Mouse (Mus musculus) erythroblast, embryonic 14.5 days (primary cell): ENCODE data around the gene Zfp771. TPM values are rescaled to one million over a fixed set of nuclear protein-coding genes. Genes with fewer than 3 reads are reported as not detected.

Source experiments
- H3K27me3 ChIP-seq: 2 replicates; pipeline ENCODE4 v1.6.1; 2012; ENCODE audit warnings: inconsistent platforms; ENCODE audit not compliant: control insufficient read depth
- H3K36me3 ChIP-seq: 2 replicates; pipeline ENCODE4 v1.6.1; 2012; ENCODE audit warnings: mild to moderate bottlenecking, inconsistent platforms; ENCODE audit not compliant: control insufficient read depth
- H3K4me1 ChIP-seq: 2 replicates; pipeline ENCODE4 v1.6.1; 2012; ENCODE audit warnings: inconsistent platforms; ENCODE audit not compliant: control insufficient read depth
- H3K4me3 ChIP-seq: replicated peaks from 2 replicates; pipeline ENCODE3; 2012; ENCODE audit warnings: moderate library complexity, mild to moderate bottlenecking, inconsistent platforms
- H3K9me3 ChIP-seq: 2 replicates; pipeline ENCODE4 v1.6.1; 2012; ENCODE audit warnings: low read length, inconsistent platforms, mixed read lengths; ENCODE audit not compliant: control insufficient read depth
- GATA1 ChIP-seq: IDR thresholded peaks from 2 replicates; pipeline ENCODE4 v1.6.1; 2012; ENCODE audit warnings: low read length, inconsistent platforms, mixed read lengths
- TAL1 ChIP-seq: IDR thresholded peaks from 3 replicates; pipeline ENCODE4 v1.6.1; 2012; ENCODE audit warnings: low read length, inconsistent platforms, mixed read lengths
- polyA plus RNA-seq: library from polyadenylated mRNA; stranded (reverse); fragments of >175 nt; gene quantifications from 2 replicates; pipeline ENCODE4 v1.2.3, GENCODE M21; 2012

Zfp771 gene
- polyA plus RNA-seq, 1 experiment: 4.8 TPM

DNA sequence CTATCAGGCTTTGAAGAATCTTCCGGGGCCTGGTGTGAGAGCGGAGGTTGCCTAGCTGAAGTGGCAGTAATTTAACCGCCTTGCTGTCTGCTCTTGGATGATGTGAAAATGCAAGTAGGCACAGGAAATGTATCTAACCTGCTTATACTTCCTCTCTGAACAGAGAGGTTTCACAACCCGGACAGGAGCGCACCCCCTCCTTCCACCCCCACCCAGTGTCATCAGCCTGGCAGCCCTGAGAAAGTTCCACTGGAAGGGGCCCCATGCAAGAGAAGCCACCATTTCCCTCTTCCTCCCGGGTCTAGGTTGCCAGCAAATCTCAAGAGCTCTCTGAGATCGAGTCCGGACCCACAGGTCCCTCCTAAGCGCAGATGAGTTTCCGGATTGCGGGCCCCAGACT lies 52.0 kb downstream of the Zfp771 start, which contains the start of gene Itgal:
TSS of gene Itgal (plus strand) at position 163 of the 400 bp plus-strand sequence.
- H3K9me3 ChIP-seq: no peaks in the 10 kb centered on the region
- H3K27me3 ChIP-seq: 0 out of 2 replicates have a peak, but pooled peaks cover 2% of the 10 kb centered on the region
- no peak for TF ChIP-seq TAL1
- no peak for TF ChIP-seq GATA1
- no peak within 1 kb of the TSS for H3K4me3 ChIP-seq
- H3K36me3 ChIP-seq: no peaks in the 10 kb centered on the region
- H3K4me1 ChIP-seq: peaks cover 9% of the 10 kb centered on the region

DNA sequence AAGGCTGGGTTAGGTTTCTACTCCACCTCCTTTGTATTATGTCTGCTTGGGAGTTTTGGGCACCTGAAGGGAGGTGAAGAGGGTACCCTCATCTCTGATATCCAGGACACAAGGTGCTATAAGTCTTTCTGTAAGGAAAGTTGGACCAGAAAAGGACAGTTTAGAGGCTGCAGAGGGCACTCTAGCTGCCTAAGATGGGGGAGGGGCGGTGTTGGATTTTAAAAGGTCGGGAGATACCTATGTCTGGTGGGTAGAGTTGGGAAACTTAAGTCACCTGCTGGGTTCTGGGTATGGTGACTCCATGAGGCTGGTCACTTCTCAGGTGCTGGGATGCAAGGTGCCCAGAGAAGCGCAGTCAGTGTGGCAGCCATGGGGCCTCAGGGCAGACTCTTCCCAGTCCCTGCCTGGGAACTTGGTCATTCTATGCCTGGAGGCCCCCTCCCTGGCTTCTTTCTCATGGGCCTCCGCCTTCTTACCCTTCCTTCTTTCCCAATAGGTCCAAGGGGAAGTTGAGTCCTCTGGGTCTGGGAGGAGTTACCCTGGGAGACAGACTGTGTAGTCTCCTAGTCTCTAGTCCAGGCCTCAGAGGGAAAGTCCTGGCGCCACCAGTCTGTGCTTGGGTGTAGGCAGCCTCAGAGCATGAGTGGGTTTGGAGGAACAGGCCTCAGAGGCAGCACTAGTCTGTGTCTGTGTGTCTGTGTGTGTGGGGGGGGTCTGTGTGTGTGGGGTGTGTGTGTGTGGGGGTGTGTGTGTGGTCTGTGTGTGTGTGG lies 52.9 kb downstream of the Zfp771 start:
- Histone ChIP-seq H3K9me3 (no peaks in the 10 kb centered on the region), H3K4me1 (peaks cover 9% of the 10 kb centered on the region), H3K4me3 (no peak overlapping the region), H3K27me3 (0 out of 2 replicates have a peak, but pooled peaks cover 2% of the 10 kb centered on the region), H3K36me3 (no peaks in the 10 kb centered on the region)
- TF ChIP-seq TAL1 (no peak), GATA1 (no peak)

- TF ChIP-seq TAL1 (no peak), GATA1 (no peak)
- Histone ChIP-seq H3K9me3 (no peaks in the 10 kb centered on the region), H3K4me1 (peaks cover 9% of the 10 kb centered on the region), H3K27me3 (0 out of 2 replicates have a peak, but pooled peaks cover 2% of the 10 kb centered on the region), H3K4me3 (no peak overlapping the region), H3K36me3 (no peaks in the 10 kb centered on the region)
Measured at GRCm38 (mm10) chr7:127297586-127298193, 53.6 kb downstream of the Zfp771 start.

Other genes with a start within 250 kb of the Zfp771 start
- 0.87 and 1.2 TPM in 2 replicates for gene Mvp, start 229.7 kb upstream of the Zfp771 start, polyA plus RNA-seq
- not detected in 2 replicates for gene Pagr1b, start 227.8 kb upstream of the Zfp771 start, polyA plus RNA-seq
- 8.2 and 13.3 TPM in 2 replicates for gene Pagr1a, start 226.9 kb upstream of the Zfp771 start, polyA plus RNA-seq
- 15.4 and 20.8 TPM in 2 replicates for gene Gm42742, start 223.2 kb upstream of the Zfp771 start, polyA plus RNA-seq
- 0.04 and 0.17 TPM in 2 replicates for gene Prrt2, start 223.1 kb upstream of the Zfp771 start, polyA plus RNA-seq
- gene Maz, start 217.2 kb upstream of the Zfp771 start, polyA plus RNA-seq: 173 and 193 TPM in 2 replicates
- 19.9 and 23.7 TPM in 2 replicates for gene Kif22, start 201.8 kb upstream of the Zfp771 start, polyA plus RNA-seq
- gene Zg16, start 156.9 kb upstream of the Zfp771 start, polyA plus RNA-seq: not detected in 2 replicates
- gene AI467606, start 152.9 kb upstream of the Zfp771 start, polyA plus RNA-seq: 1.2 and 1.4 TPM in 2 replicates
- 0.12 and 0.17 TPM in 2 replicates for gene Qprt, start 122.0 kb upstream of the Zfp771 start, polyA plus RNA-seq
- gene Spn, start 106.5 kb upstream of the Zfp771 start, polyA plus RNA-seq: 0.52 and 0.83 TPM in 2 replicates
- 6.9 and 9.2 TPM in 2 replicates for gene Cd2bp2, start 48.2 kb upstream of the Zfp771 start, polyA plus RNA-seq
- gene Tbc1d10b, start 35.8 kb upstream of the Zfp771 start, polyA plus RNA-seq: 9.3 and 10.4 TPM in 2 replicates
- 2.0 and 3.5 TPM in 2 replicates for gene Mylpf, start 35.4 kb upstream of the Zfp771 start, polyA plus RNA-seq
- gene Zfp553, start 11.2 kb upstream of the Zfp771 start, polyA plus RNA-seq: 0.26 and 0.33 TPM in 2 replicates
- gene Sept1, start 11.1 kb upstream of the Zfp771 start, polyA plus RNA-seq: 26.0 and 36.2 TPM in 2 replicates
- 9.7 and 14.1 TPM in 2 replicates for gene Dctpp1, start 16.4 kb downstream of the Zfp771 start, polyA plus RNA-seq
- gene Sephs2, start 29.8 kb downstream of the Zfp771 start, polyA plus RNA-seq: 1.4 and 1.5 TPM in 2 replicates
- 0.06 TPM in 2 replicates for gene Itgal, start 52.0 kb downstream of the Zfp771 start, polyA plus RNA-seq
- gene Zfp768, start 101.3 kb downstream of the Zfp771 start, polyA plus RNA-seq: 0.17 and 0.26 TPM in 2 replicates
- 0.08 TPM in 1 of 2 replicates, not detected in the other for gene Zfp747, start 131.8 kb downstream of the Zfp771 start, polyA plus RNA-seq
- gene 9130019O22Rik, start 142.9 kb downstream of the Zfp771 start, polyA plus RNA-seq: 0.02 TPM in 2 replicates
- gene E430018J23Rik, start 149.4 kb downstream of the Zfp771 start, polyA plus RNA-seq: 0.06 TPM in 1 of 2 replicates, not detected in the other
- 0.04 TPM in 1 of 2 replicates, not detected in the other for gene Zfp764, start 162.5 kb downstream of the Zfp771 start, polyA plus RNA-seq
- 2.3 and 2.4 TPM in 2 replicates for gene Zfp688, start 177.8 kb downstream of the Zfp771 start, polyA plus RNA-seq
- gene Zfp689, start 204.9 kb downstream of the Zfp771 start, polyA plus RNA-seq: 2.1 and 3.0 TPM in 2 replicates
- 11.7 and 14.3 TPM in 2 replicates for gene Prr14, start 215.3 kb downstream of the Zfp771 start, polyA plus RNA-seq
- 36.3 and 37.8 TPM in 2 replicates for gene Fbrs, start 234.9 kb downstream of the Zfp771 start, polyA plus RNA-seq